Mouse (Mus musculus): Measurements from ENCODE around the gene Dusp7. TPM values are rescaled to one million over a fixed set of nuclear protein-coding genes. Genes with fewer than 3 reads are reported as not detected.

Dusp7 gene
- polyA plus RNA-seq, 1 experiment from 2014 or later: 13.2 TPM

- no peak for ATAC-seq
- H3K4me3 ChIP-seq (ENCODE audit: low read depth, low read length): no peak overlapping the region
- H3K9me3 ChIP-seq (replicated peaks; ENCODE audit: control insufficient read depth, low read length, poor library complexity, severe bottlenecking): no peaks in the 10 kb centered on the region
- no peak overlapping the region for H3K27ac ChIP-seq (ENCODE audit: low read length)
- H3K4me1 ChIP-seq (ENCODE audit: control insufficient read depth, insufficient read depth, low read length): no peaks in the 10 kb centered on the region
- H3K36me3 ChIP-seq (ENCODE audit: control insufficient read depth, insufficient read depth, low read length): no peaks in the 10 kb centered on the region
- H3K27me3 ChIP-seq (ENCODE audit: control insufficient read depth, insufficient read depth, low read depth, low read length): no peaks in the 10 kb centered on the region
- H3K9ac ChIP-seq (ENCODE audit: low read depth, low read length): no peak overlapping the region
- WGBS: 83% methylated on average over 16 of the region's 16 CpGs
- H3K4me2 ChIP-seq (ENCODE audit: low read length): no peak overlapping the region
Measured at GRCm38 (mm10) chr9:106402607-106403375, 34.4 kb downstream of the Dusp7 start.

GRCm38 (mm10) chr9:106405275-106405674, 36.8 kb downstream of the Dusp7 start:
- no peak for ATAC-seq

GRCm38 (mm10) chr9:106406443-106407078, 38.1 kb downstream of the Dusp7 start:
- Histone ChIP-seq H3K27ac (ENCODE audit: low read length) (no peak overlapping the region), H3K27me3 (ENCODE audit: control insufficient read depth, insufficient read depth, low read depth, low read length) (no peaks in the 10 kb centered on the region), H3K9me3 (replicated peaks; ENCODE audit: control insufficient read depth, low read length, poor library complexity, severe bottlenecking) (no peaks in the 10 kb centered on the region), H3K36me3 (ENCODE audit: control insufficient read depth, insufficient read depth, low read length) (no peaks in the 10 kb centered on the region), H3K4me2 (ENCODE audit: low read length) (no peak overlapping the region), H3K4me3 (ENCODE audit: low read depth, low read length) (no peak overlapping the region), H3K9ac (ENCODE audit: low read depth, low read length) (no peak overlapping the region), H3K4me1 (ENCODE audit: control insufficient read depth, insufficient read depth, low read length) (no peaks in the 10 kb centered on the region)
- 50% methylated on average over 8 of the region's 8 CpGs for WGBS
- ATAC-seq: no peak

More at GRCm38 (mm10) chr9:106405275-106405674, 36.8 kb downstream of the Dusp7 start:
- Histone ChIP-seq H3K36me3 (ENCODE audit: control insufficient read depth, insufficient read depth, low read length) (no peaks in the 10 kb centered on the region), H3K9ac (ENCODE audit: low read depth, low read length) (no peak overlapping the region), H3K4me3 (ENCODE audit: low read depth, low read length) (no peak overlapping the region), H3K4me1 (ENCODE audit: control insufficient read depth, insufficient read depth, low read length) (no peaks in the 10 kb centered on the region), H3K27me3 (ENCODE audit: control insufficient read depth, insufficient read depth, low read depth, low read length) (no peaks in the 10 kb centered on the region), H3K9me3 (replicated peaks; ENCODE audit: control insufficient read depth, low read length, poor library complexity, severe bottlenecking) (no peaks in the 10 kb centered on the region), H3K27ac (ENCODE audit: low read length) (no peak overlapping the region), H3K4me2 (ENCODE audit: low read length) (no peak overlapping the region)
- 46% methylated on average over 6 of the region's 6 CpGs for WGBS

GRCm38 (mm10) chr9:106409096-106409495, 40.7 kb downstream of the Dusp7 start:
- Histone ChIP-seq H3K4me1 (ENCODE audit: control insufficient read depth, insufficient read depth, low read length) (no peaks in the 10 kb centered on the region), H3K27ac (ENCODE audit: low read length) (no peak overlapping the region), H3K4me2 (ENCODE audit: low read length) (no peak overlapping the region), H3K36me3 (ENCODE audit: control insufficient read depth, insufficient read depth, low read length) (no peaks in the 10 kb centered on the region), H3K9me3 (replicated peaks; ENCODE audit: control insufficient read depth, low read length, poor library complexity, severe bottlenecking) (no peaks in the 10 kb centered on the region), H3K4me3 (ENCODE audit: low read depth, low read length) (no peak overlapping the region), H3K27me3 (ENCODE audit: control insufficient read depth, insufficient read depth, low read depth, low read length) (no peaks in the 10 kb centered on the region), H3K9ac (ENCODE audit: low read depth, low read length) (no peak overlapping the region)
- ATAC-seq: no peak
- 96% methylated on average over 4 of the region's 4 CpGs for WGBS

- H3K4me3 ChIP-seq (ENCODE audit: low read depth, low read length): no peak overlapping the region
- H3K4me1 ChIP-seq (ENCODE audit: control insufficient read depth, insufficient read depth, low read length): no peaks in the 10 kb centered on the region
- no peak overlapping the region for H3K4me2 ChIP-seq (ENCODE audit: low read length)
- H3K9ac ChIP-seq (ENCODE audit: low read depth, low read length): no peak overlapping the region
- H3K36me3 ChIP-seq (ENCODE audit: control insufficient read depth, insufficient read depth, low read length): no peaks in the 10 kb centered on the region
- WGBS: 59% methylated on average over 2 of the region's 2 CpGs
- no peak overlapping the region for H3K27ac ChIP-seq (ENCODE audit: low read length)
- no peaks in the 10 kb centered on the region for H3K9me3 ChIP-seq (replicated peaks; ENCODE audit: control insufficient read depth, low read length, poor library complexity, severe bottlenecking)
- H3K27me3 ChIP-seq (ENCODE audit: control insufficient read depth, insufficient read depth, low read depth, low read length): no peaks in the 10 kb centered on the region
- ATAC-seq: no peak
Measured at GRCm38 (mm10) chr9:106410086-106410650, 41.7 kb downstream of the Dusp7 start.

GRCm38 (mm10) chr9:106411091-106411594, 42.7 kb downstream of the Dusp7 start:
- WGBS: 85% methylated on average over 9 of the region's 9 CpGs
- Histone ChIP-seq H3K4me1 (ENCODE audit: control insufficient read depth, insufficient read depth, low read length) (no peaks in the 10 kb centered on the region), H3K27ac (ENCODE audit: low read length) (no peak overlapping the region), H3K9ac (ENCODE audit: low read depth, low read length) (no peak overlapping the region), H3K9me3 (replicated peaks; ENCODE audit: control insufficient read depth, low read length, poor library complexity, severe bottlenecking) (no peaks in the 10 kb centered on the region), H3K36me3 (ENCODE audit: control insufficient read depth, insufficient read depth, low read length) (no peaks in the 10 kb centered on the region), H3K27me3 (ENCODE audit: control insufficient read depth, insufficient read depth, low read depth, low read length) (no peaks in the 10 kb centered on the region), H3K4me3 (ENCODE audit: low read depth, low read length) (no peak overlapping the region), H3K4me2 (ENCODE audit: low read length) (no peak overlapping the region)
- no peak for ATAC-seq

GRCm38 (mm10) chr9:106411729-106412128, 43.3 kb downstream of the Dusp7 start:
- Histone ChIP-seq H3K36me3 (ENCODE audit: control insufficient read depth, insufficient read depth, low read length) (no peaks in the 10 kb centered on the region), H3K4me2 (ENCODE audit: low read length) (no peak overlapping the region), H3K4me1 (ENCODE audit: control insufficient read depth, insufficient read depth, low read length) (no peaks in the 10 kb centered on the region), H3K27me3 (ENCODE audit: control insufficient read depth, insufficient read depth, low read depth, low read length) (no peaks in the 10 kb centered on the region), H3K27ac (ENCODE audit: low read length) (no peak overlapping the region), H3K4me3 (ENCODE audit: low read depth, low read length) (no peak overlapping the region), H3K9me3 (replicated peaks; ENCODE audit: control insufficient read depth, low read length, poor library complexity, severe bottlenecking) (no peaks in the 10 kb centered on the region), H3K9ac (ENCODE audit: low read depth, low read length) (no peak overlapping the region)
- 82% methylated on average over 6 of the region's 6 CpGs for WGBS
- ATAC-seq: no peak

- no peak overlapping the region for H3K4me2 ChIP-seq (ENCODE audit: low read length)
- WGBS: 82% methylated on average over 3 of the region's 3 CpGs
- no peaks in the 10 kb centered on the region for H3K36me3 ChIP-seq (ENCODE audit: control insufficient read depth, insufficient read depth, low read length)
- H3K4me3 ChIP-seq (ENCODE audit: low read depth, low read length): no peak overlapping the region
- no peaks in the 10 kb centered on the region; the same call in 1 of the 2 replicates for H3K4me1 ChIP-seq (ENCODE audit: control insufficient read depth, insufficient read depth, low read length)
- H3K9ac ChIP-seq (ENCODE audit: low read depth, low read length): no peak overlapping the region
- H3K9me3 ChIP-seq (replicated peaks; ENCODE audit: control insufficient read depth, low read length, poor library complexity, severe bottlenecking): no peaks in the 10 kb centered on the region
- H3K27me3 ChIP-seq (ENCODE audit: control insufficient read depth, insufficient read depth, low read depth, low read length): no peaks in the 10 kb centered on the region
- no peak for ATAC-seq
- H3K27ac ChIP-seq (ENCODE audit: low read length): no peak overlapping the region
Measured at GRCm38 (mm10) chr9:106412210-106412609, 43.8 kb downstream of the Dusp7 start.

- H3K4me2 ChIP-seq (ENCODE audit: low read length): no peak overlapping the region
- no peaks in the 10 kb centered on the region for H3K27me3 ChIP-seq (ENCODE audit: control insufficient read depth, insufficient read depth, low read depth, low read length)
- H3K4me3 ChIP-seq (ENCODE audit: low read depth, low read length): no peak overlapping the region
- WGBS: 84% methylated on average over 5 of the region's 5 CpGs
- no peaks in the 10 kb centered on the region for H3K9me3 ChIP-seq (replicated peaks; ENCODE audit: control insufficient read depth, low read length, poor library complexity, severe bottlenecking)
- ATAC-seq: no peak
- H3K4me1 ChIP-seq (ENCODE audit: control insufficient read depth, insufficient read depth, low read length): peaks cover 11% of the 10 kb centered on the region
- no peak overlapping the region for H3K27ac ChIP-seq (ENCODE audit: low read length)
- H3K36me3 ChIP-seq (ENCODE audit: control insufficient read depth, insufficient read depth, low read length): no peaks in the 10 kb centered on the region
- no peak overlapping the region for H3K9ac ChIP-seq (ENCODE audit: low read depth, low read length)
Measured at GRCm38 (mm10) chr9:106413606-106414005, 45.2 kb downstream of the Dusp7 start.
